Mouse (Mus musculus) kidney, adult 2 months (tissue): ENCODE measurements around the gene Wnt9b. TPM values are rescaled to one million over a fixed set of nuclear protein-coding genes. Genes with fewer than 3 reads are reported as not detected.

Source experiments
- DNase-seq: peaks from one replicate; pipeline ENCODE4 v3.0.0; 2021
- H3K27ac ChIP-seq: fragments of 200-500 bp; 2 replicates; pipeline ENCODE4 v1.5.1; 2012; ENCODE audit warnings: low read depth, low read length, control low read depth, inconsistent platforms; ENCODE audit not compliant: insufficient read depth
- H3K27me3 ChIP-seq: fragments of 200-500 bp; replicated peaks from 2 replicates; pipeline ENCODE4 v1.6.1; 2012; ENCODE audit warnings: mild to moderate bottlenecking, moderate library complexity, low read length, inconsistent platforms; ENCODE audit not compliant: control insufficient read depth, insufficient read depth
- H3K36me3 ChIP-seq: fragments of 200-500 bp; 2 replicates; pipeline ENCODE4 v1.6.1; 2012; ENCODE audit warnings: mild to moderate bottlenecking, moderate library complexity, low read length, inconsistent platforms; ENCODE audit not compliant: control insufficient read depth, insufficient read depth
- H3K4me1 ChIP-seq: fragments of 200-500 bp; 2 replicates; pipeline ENCODE4 v1.6.1; 2011; ENCODE audit warnings: low read length; ENCODE audit not compliant: control insufficient read depth, insufficient read depth
- H3K4me3 ChIP-seq: fragments of 200-500 bp; 2 replicates; pipeline ENCODE4 v1.5.1; 2011; ENCODE audit warnings: mild to moderate bottlenecking, low read depth, low read length, control low read depth; ENCODE audit not compliant: insufficient read depth
- CTCF ChIP-seq: fragments of 200-500 bp; conservative IDR thresholded peaks from 2 replicates; pipeline ENCODE4 v1.5.1; 2011; ENCODE audit warnings: low read depth, mild to moderate bottlenecking, control low read depth, low read length, moderate library complexity, mixed read lengths; ENCODE audit not compliant: insufficient read depth, insufficient read length
- POLR2A ChIP-seq: fragments of 200-500 bp; IDR thresholded peaks from one replicate; pipeline ENCODE4 v1.6.1; 2011; ENCODE audit warnings: low read depth, low read length, control low read depth
- WGBS: fragments of 180-500 bp; shearing (Covaris S2); methylation state at CpG from one replicate; pipeline ENCODE4 v1.1.7; 2018; 5-methylcytosine and 5-hydroxymethylcytosine counted together
- polyA plus RNA-seq: library from polyadenylated mRNA; depleted of rRNA; stranded (reverse); fragments of >200 nt; gene quantifications from 2 replicates; pipeline ENCODE4 v1.2.3, GENCODE M21; 2012

Wnt9b gene
- polyA plus RNA-seq, 1 experiment, result 2.7 TPM

GRCm38 (mm10) chr11:103731594-103731993 lies 18.0 kb downstream of the Wnt9b start:
- peaks cover 28% of the 10 kb centered on the region for H3K4me1 ChIP-seq
- peak; percentile 56 for DNase-seq
- H3K27ac ChIP-seq, result no peak overlapping the region
- no peaks in the 10 kb centered on the region for H3K36me3 ChIP-seq
- WGBS, result 63% methylated on average over 9 of the region's 9 CpGs
- H3K27me3 ChIP-seq, result no peaks in the 10 kb centered on the region
- TF ChIP-seq CTCF (no peak), POLR2A (no peak)
- no peak overlapping the region for H3K4me3 ChIP-seq

- no peaks in the 10 kb centered on the region for H3K27me3 ChIP-seq
- no peaks in the 10 kb centered on the region for H3K36me3 ChIP-seq
- no peak overlapping the region for H3K4me3 ChIP-seq
- 46% methylated on average over 9 of the region's 9 CpGs for WGBS
- no peak overlapping the region for H3K27ac ChIP-seq
- TF ChIP-seq CTCF (no peak), POLR2A (no peak)
- peaks cover 17% of the 10 kb centered on the region for H3K4me1 ChIP-seq
- DNase-seq, result peak; percentile 81
Measured at GRCm38 (mm10) chr11:103729282-103729985, 20.2 kb downstream of the Wnt9b start.

DNA sequence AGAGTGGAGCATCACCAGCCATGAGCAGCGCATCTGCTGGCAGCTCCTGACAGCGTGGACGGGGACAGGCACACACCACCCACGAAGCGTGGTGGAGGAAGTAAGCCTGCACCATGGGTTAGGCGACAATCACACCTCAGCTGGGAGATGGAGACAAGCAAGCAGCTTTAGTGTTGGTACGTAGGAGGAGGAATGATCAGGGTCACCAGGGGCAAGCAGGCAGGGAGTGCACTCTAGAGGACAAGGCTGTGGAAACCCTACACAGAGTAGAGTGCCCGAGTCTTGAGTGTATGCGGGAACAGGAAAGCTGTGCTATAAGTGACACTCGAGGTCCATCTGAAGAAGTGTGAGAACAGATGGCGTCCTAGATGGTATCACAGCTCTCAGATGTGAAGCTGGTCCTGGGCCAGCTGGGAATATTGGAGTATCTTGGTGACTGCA lies 25.3 kb downstream of the Wnt9b start:
- no peak for TF ChIP-seq POLR2A
- no peak for TF ChIP-seq CTCF
- H3K27me3 ChIP-seq, result no peaks in the 10 kb centered on the region
- no peak overlapping the region for H3K4me3 ChIP-seq
- WGBS, result 81% methylated on average over 11 of the region's 11 CpGs
- no peak for DNase-seq
- H3K27ac ChIP-seq, result no peak overlapping the region
- H3K36me3 ChIP-seq, result no peaks in the 10 kb centered on the region
- H3K4me1 ChIP-seq, result peaks cover 2% of the 10 kb centered on the region; the same call in 1 of the 2 replicates

DNA sequence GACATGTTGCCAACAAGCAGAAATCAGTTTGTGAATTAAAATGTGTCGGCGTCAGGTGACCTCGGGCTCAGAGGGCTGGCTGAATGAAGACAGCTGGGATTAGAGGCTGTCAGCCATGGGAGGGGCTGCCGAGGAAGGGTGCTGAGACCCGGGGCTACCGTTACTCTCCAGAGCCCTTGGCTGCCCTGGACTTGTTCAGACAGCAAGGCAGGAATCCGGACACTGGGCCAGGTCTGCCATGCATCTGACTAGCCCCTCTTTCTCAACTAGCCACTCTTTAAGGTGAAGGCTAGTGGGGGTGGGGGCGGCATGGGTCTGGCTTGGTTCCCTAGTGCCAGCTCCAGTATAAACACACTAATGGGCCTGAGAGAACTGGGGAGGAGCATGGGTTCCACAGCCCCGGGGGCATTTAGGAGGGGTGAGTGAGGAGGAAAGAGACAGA lies 27.6 kb downstream of the Wnt9b start:
- H3K4me1 ChIP-seq, result no peaks in the 10 kb centered on the region; the same call in 1 of the 2 replicates
- peak; percentile 57 for DNase-seq
- H3K27ac ChIP-seq, result no peak overlapping the region
- TF ChIP-seq CTCF (no peak), POLR2A (no peak)
- 18% methylated on average over 9 of the region's 9 CpGs for WGBS
- H3K27me3 ChIP-seq, result no peaks in the 10 kb centered on the region
- no peak overlapping the region for H3K4me3 ChIP-seq
- no peaks in the 10 kb centered on the region for H3K36me3 ChIP-seq

- no peaks in the 10 kb centered on the region; the same call in 1 of the 2 replicates for H3K4me1 ChIP-seq
- H3K27me3 ChIP-seq, result no peaks in the 10 kb centered on the region
- 19% methylated on average over 15 of the region's 15 CpGs for WGBS
- H3K36me3 ChIP-seq, result no peaks in the 10 kb centered on the region
- peak; percentile 61 for DNase-seq
- no peak overlapping the region for H3K27ac ChIP-seq
- H3K4me3 ChIP-seq, result no peak overlapping the region
- TF ChIP-seq CTCF (peak; percentile 56), POLR2A (no peak)
Measured at GRCm38 (mm10) chr11:103721468-103722039, 28.1 kb downstream of the Wnt9b start.

DNA sequence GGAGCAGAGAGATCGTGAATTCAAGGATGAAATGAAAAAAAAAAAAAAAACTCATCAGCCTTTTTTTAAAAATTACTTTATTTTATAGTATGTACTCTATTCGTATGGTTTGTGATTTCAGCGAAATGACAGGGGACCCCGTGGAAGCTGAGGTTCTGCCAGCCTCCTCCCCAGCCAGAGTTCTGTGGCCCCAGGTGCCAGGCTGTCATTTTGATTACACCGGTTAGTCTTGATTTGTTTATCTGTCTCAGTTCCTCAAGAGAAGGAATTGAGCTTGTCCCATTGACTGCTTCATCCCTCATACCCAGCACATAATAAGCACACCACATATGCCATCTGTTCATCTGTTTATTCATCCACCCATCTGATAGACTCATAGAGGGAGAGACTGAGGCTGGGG lies 30.2 kb downstream of the Wnt9b start:
- TF ChIP-seq POLR2A (no peak), CTCF (no peak)
- no peak overlapping the region for H3K4me3 ChIP-seq
- peaks cover 1% of the 10 kb centered on the region; the same call in 1 of the 2 replicates for H3K4me1 ChIP-seq
- DNase-seq, result no peak
- 93% methylated on average over 5 of the region's 5 CpGs for WGBS
- H3K27ac ChIP-seq, result no peak overlapping the region
- no peaks in the 10 kb centered on the region for H3K27me3 ChIP-seq
- no peaks in the 10 kb centered on the region for H3K36me3 ChIP-seq

DNA sequence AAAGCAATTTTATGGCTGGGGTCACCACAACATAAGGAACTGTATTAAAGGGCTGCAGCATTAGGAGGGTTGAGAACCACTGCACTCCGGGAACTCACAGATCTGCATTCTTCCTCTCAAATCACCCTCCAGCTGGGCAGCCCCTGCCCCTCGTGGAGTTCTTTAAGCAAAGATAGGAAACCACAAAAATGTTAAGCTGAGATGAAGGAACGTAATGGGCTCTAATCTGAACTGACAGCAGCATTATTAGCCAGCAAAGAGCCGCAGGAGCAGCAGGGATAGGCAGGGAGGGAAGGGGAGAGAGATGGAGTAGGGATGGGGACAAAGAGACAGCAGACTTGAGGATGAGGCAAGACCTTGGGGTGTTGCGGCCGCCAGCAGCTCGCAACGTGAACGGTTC lies 32.6 kb downstream of the Wnt9b start:
- TF ChIP-seq CTCF (no peak), POLR2A (no peak)
- no peak overlapping the region for H3K27ac ChIP-seq
- H3K4me3 ChIP-seq, result no peak overlapping the region
- peaks cover 7% of the 10 kb centered on the region for H3K4me1 ChIP-seq
- H3K36me3 ChIP-seq, result no peaks in the 10 kb centered on the region
- DNase-seq, result no peak
- 83% methylated on average over 9 of the region's 9 CpGs for whole genome bisulfite sequencing
- no peaks in the 10 kb centered on the region for H3K27me3 ChIP-seq
